Mouse (Mus musculus) hindbrain, embryonic 10.5 days (tissue): Measurements from ENCODE around the gene Dennd1b. TPM values are rescaled to one million over a fixed set of nuclear protein-coding genes. Genes with fewer than 3 reads are reported as not detected.

ENCODE experiments used
- DNase-seq: peaks from one replicate; pipeline ENCODE4 v3.0.0-alpha.2; 2017; ENCODE audit warnings: low spot score
- H3K27ac ChIP-seq: fragments of 300-500 bp; sonication (generic); 2 replicates; pipeline ENCODE4 v1.5.1; 2016; ENCODE audit warnings: mild to moderate bottlenecking, moderate library complexity
- H3K27me3 ChIP-seq: fragments of 300-500 bp; sonication (generic); 2 replicates; pipeline ENCODE4 v1.6.1; 2016; ENCODE audit warnings: mild to moderate bottlenecking; ENCODE audit not compliant: poor library complexity, insufficient read depth, severe bottlenecking
- H3K36me3 ChIP-seq: fragments of 300-500 bp; sonication (generic); 2 replicates; pipeline ENCODE4 v1.6.1; 2016; ENCODE audit warnings: mild to moderate bottlenecking, moderate library complexity
- H3K4me1 ChIP-seq: fragments of 300-500 bp; sonication (generic); replicated peaks from 2 replicates; pipeline ENCODE4 v1.6.1; 2016; ENCODE audit warnings: mild to moderate bottlenecking
- H3K4me3 ChIP-seq: fragments of 300-500 bp; sonication (generic); 2 replicates; pipeline ENCODE4 v1.5.1; 2016; ENCODE audit warnings: mild to moderate bottlenecking, moderate library complexity
- H3K9me3 ChIP-seq: fragments of 300-500 bp; sonication (generic); 2 replicates; pipeline ENCODE4 v1.6.1; 2016; ENCODE audit warnings: mild to moderate bottlenecking, moderate library complexity
- WGBS: fragments of 180-500 bp; shearing (Covaris S2); methylation state at CpG from one replicate; pipeline ENCODE4 v1.1.7; 2016; 5-methylcytosine and 5-hydroxymethylcytosine counted together
- polyA plus RNA-seq: library from polyadenylated mRNA; unstranded; fragments of >200 nt; fragmentation: Nextera tagmentation; extraction: Ambion mirVana; gene quantifications from 2 replicates; pipeline ENCODE4 v1.2.1, GENCODE M21; 2016

Gene Dennd1b
- polyA plus RNA-seq, 1 experiment from 2014 or later = 9.2 TPM

DNA sequence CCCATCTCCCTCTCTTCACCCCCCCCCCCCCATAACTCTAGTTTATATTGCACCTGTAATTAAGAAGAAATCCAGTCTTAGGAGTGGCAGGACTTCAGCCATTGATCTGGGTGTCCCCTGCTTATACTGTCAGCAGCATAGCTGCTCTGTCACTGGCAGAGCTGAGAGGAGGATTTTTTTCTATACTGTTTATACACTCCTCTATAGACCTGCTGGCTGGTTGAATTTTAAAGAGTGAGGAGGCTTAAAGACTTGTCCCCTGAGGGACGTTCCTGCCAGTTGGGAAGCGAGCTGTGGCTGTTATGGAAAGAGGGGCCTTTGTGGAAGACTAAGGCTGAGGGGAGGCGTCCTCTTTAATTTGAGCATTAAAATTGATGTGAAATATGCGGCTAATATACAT, 74.8 kb downstream of the Dennd1b start:
- H3K9me3 ChIP-seq = no peaks in the 10 kb centered on the region
- H3K4me3 ChIP-seq = no peak overlapping the region
- H3K4me1 ChIP-seq = peaks cover 23% of the 10 kb centered on the region
- DNase-seq = no peak
- no peaks in the 10 kb centered on the region for H3K27me3 ChIP-seq
- H3K27ac ChIP-seq = no peak overlapping the region
- H3K36me3 ChIP-seq = no peaks in the 10 kb centered on the region
- 23% methylated on average over 4 of the region's 4 CpGs for WGBS

DNA sequence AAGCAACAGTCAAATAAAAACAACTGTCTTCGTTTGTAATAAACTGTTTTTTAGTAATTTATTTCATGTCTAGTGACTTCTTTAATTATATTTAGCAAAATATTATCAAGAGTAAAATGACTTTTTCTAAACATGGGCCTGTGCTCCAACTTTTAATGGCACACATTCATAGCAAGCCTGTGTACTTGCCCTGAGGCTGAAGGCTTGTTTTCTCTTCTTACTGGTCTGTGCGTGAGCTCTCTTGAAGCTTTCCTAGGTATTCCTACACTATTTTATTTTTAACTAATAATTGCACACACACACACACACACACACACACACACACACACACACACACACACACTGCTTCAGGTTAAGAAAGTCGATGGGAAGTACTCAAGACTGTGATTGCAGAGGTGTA, 75.4 kb downstream of the Dennd1b start:
- no peak overlapping the region for H3K27ac ChIP-seq

DNA sequence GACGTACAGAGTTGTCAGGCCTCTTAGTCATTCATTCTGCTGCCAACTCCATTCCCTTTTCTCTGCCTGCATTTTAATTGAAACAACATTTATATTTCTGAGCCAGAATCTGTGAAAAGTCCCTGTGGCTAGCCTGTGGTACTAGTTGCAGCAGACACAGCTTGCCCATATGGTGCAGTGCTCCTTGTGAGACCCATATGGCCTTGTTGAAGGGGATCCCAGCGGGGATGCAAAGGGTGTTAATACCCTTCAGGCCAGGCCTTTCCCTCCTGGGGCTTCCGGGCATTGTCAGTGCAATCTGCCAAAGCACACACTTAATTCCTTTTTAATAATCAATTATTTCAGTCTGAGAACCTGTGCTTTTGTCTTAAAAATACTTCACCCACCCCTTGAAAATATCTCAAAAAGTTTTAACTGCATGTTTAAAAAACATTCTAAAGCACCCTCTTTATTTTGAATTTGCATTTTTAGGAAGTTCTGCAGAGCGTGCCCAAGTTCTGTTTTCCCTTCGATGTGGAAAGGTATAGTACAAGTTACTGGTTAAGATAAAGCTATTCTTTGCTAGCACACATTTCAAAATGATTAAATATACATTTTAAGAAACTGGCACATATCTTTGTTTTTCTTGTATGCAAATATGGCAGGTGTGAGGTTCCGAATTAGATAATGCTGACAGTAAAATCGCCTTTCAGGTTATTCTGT, 76.4 kb downstream of the Dennd1b start:
- H3K4me1 ChIP-seq = peaks cover 23% of the 10 kb centered on the region
- H3K27ac ChIP-seq = no peak overlapping the region
- DNase-seq = no peak
- WGBS = 55% methylated on average over 7 of the region's 7 CpGs
- H3K36me3 ChIP-seq = no peaks in the 10 kb centered on the region
- H3K4me3 ChIP-seq = no peak overlapping the region
- H3K27me3 ChIP-seq = no peaks in the 10 kb centered on the region
- no peaks in the 10 kb centered on the region for H3K9me3 ChIP-seq

More for the DNA sequence above, 75.4 kb downstream of the Dennd1b start:
- H3K36me3 ChIP-seq = no peaks in the 10 kb centered on the region
- H3K9me3 ChIP-seq = no peaks in the 10 kb centered on the region
- H3K27me3 ChIP-seq = no peaks in the 10 kb centered on the region
- H3K4me1 ChIP-seq = peaks cover 23% of the 10 kb centered on the region
- 75% methylated on average over 3 of the region's 3 CpGs for WGBS
- H3K4me3 ChIP-seq = no peak overlapping the region
- DNase-seq = no peak

DNA sequence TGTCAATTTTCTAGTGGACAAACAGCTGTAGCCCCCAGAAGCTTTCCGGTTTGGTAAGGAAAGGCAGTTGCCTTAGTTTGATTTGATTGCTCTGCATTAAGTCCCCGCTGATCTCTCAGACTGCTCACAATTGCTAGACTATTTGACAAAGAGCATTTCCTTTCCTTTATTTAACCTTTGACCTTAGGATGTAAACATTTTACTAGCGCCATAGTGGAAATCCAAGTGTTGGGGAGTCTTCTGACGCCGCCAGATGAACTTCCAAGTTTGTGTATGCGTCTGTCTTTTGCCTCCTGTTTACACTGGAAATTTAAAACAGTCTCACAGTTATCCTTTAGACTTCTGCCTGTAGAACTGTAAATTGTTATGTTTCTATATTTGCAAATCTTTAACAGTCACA, 85.8 kb downstream of the Dennd1b start:
- DNase-seq = no peak
- WGBS = 54% methylated on average over 6 of the region's 6 CpGs

DNA sequence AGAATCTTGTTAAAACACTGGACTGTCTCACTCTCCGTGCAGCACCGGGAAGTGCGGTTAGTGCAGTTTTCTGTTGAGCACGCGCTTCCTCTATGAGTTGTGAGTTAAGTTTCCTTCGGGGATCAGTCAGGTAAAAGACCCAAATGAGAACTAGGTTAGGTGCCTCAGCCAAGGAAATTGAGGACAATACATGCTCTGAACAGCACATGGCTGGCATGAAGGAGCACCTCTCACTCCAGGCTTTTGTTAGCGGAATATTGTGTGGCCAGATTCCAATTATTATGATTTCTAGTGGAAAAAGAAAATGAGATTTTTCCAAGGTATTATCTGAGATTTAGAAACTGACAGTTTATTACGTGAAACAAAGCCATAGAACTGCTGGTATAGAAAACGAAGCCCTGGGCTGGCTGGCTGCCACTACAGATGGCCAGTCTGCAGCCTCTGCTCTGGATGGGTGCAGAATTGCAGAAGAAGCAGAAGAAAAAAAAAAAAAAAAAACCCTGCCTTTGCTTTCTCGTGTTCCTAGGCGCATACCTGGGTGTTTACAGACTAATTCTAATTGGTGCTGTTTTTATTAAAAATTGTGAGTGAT, 86.7 kb downstream of the Dennd1b start:
- Histone ChIP-seq H3K36me3 (no peaks in the 10 kb centered on the region; the same call in 1 of the 2 replicates), H3K27ac (no peak overlapping the region), H3K9me3 (no peaks in the 10 kb centered on the region), H3K27me3 (no peaks in the 10 kb centered on the region), H3K4me3 (no peak overlapping the region), H3K4me1 (no peaks in the 10 kb centered on the region)
- no peak for DNase-seq
- WGBS = 86% methylated on average over 11 of the region's 11 CpGs

More for the DNA sequence above, 85.8 kb downstream of the Dennd1b start:
- Histone ChIP-seq H3K27me3 (no peaks in the 10 kb centered on the region), H3K27ac (no peak overlapping the region), H3K36me3 (no peaks in the 10 kb centered on the region), H3K4me1 (no peaks in the 10 kb centered on the region), H3K4me3 (no peak overlapping the region), H3K9me3 (no peaks in the 10 kb centered on the region)

DNA sequence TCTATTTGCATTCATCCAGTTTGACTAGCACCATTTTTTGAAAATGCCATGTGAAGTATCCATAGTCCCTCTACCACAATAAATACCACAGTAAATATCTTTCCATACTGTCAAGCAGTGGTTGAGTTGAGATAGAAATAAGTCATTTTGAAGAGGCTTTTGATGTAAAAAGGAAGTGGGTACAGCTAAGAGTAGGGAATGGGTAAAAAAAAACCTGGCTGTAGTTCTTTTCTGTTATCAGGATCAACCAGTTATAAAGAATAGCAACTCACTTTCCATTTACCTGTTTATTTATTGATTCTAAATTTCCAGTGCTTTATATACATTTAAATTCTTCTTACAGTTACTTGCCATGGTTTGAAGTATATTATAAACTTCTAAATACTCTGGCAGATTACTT, 89.8 kb downstream of the Dennd1b start:
- no peak for DNase-seq
- Histone ChIP-seq H3K36me3 (no peaks in the 10 kb centered on the region; the same call in 1 of the 2 replicates), H3K9me3 (no peaks in the 10 kb centered on the region)

DNA sequence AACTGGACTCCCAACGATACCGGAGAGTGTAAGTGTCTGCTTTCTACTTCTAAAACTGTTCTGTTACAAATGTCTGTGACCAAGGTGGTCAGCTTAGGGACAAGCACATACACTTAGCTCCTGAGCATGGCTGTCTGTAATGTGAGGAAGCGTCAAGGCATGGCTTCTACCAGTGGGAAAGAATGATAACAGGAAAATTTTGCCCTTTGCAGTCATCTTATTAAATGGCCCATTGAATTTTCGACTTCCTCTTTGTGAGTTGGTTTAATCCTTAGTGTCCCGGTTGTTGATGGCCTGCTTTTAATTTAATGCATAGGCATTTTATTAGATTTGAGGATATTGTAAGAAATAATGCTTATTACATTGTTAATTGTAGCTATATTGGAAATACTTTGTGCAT, 97.1 kb downstream of the Dennd1b start:
- H3K27ac ChIP-seq = no peak overlapping the region
- H3K36me3 ChIP-seq = no peaks in the 10 kb centered on the region
- H3K4me1 ChIP-seq = no peaks in the 10 kb centered on the region
- no peak for DNase-seq
- no peaks in the 10 kb centered on the region for H3K9me3 ChIP-seq
- WGBS = 93% methylated on average over 5 of the region's 5 CpGs
- H3K4me3 ChIP-seq = no peak overlapping the region
- H3K27me3 ChIP-seq = no peaks in the 10 kb centered on the region

More for the DNA sequence above, 89.8 kb downstream of the Dennd1b start:
- H3K4me1 ChIP-seq = no peaks in the 10 kb centered on the region
- no peak overlapping the region for H3K27ac ChIP-seq
- H3K4me3 ChIP-seq = no peak overlapping the region
- H3K27me3 ChIP-seq = no peaks in the 10 kb centered on the region

DNA sequence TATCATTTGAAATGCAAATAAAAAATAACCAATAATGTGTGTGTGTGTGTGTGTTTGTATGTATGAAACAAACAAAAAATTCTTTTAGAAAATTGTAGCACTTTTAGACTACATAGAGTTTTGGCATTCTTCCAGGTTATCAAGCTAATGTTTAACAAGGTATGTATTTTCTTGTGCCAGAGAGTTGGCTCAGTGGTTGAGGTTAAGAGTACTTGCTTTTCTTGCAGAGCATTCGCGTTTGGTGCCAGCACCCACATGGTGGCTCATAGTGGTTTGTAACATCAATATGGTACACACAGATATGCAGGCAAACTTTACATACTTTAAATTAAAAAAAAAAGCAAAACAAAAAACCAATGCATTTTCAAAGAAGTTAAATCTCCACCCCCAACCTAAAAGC, 101.5 kb downstream of the Dennd1b start:
- H3K9me3 ChIP-seq = no peaks in the 10 kb centered on the region
- DNase-seq = no peak
- H3K4me1 ChIP-seq = no peaks in the 10 kb centered on the region
- 92% methylated on average over 2 of the region's 2 CpGs for WGBS
- no peak overlapping the region for H3K4me3 ChIP-seq
- no peaks in the 10 kb centered on the region for H3K36me3 ChIP-seq
- no peaks in the 10 kb centered on the region for H3K27me3 ChIP-seq
- H3K27ac ChIP-seq = no peak overlapping the region

DNA sequence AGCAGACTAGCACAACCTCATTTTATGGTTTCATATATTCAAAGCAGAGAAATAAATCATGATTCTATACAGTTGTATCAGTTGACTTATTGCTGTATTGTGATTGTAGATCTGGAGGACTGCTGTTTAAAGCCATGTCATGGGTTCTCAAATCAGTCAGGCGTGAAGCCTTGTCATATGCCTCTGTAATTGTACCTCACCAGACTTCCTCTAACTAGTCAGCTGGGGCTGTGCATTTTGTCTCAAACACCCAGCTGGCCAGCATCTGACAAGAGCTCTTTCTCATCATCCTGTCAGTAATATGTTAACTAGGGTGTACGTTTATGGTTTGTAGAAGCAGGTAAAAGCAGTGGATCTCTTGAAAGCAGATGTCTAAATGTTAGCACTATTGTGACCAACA, 104.0 kb downstream of the Dennd1b start:
- no peaks in the 10 kb centered on the region for H3K36me3 ChIP-seq
- H3K4me1 ChIP-seq = no peaks in the 10 kb centered on the region
- no peaks in the 10 kb centered on the region for H3K9me3 ChIP-seq
- no peak overlapping the region for H3K4me3 ChIP-seq
- no peaks in the 10 kb centered on the region for H3K27me3 ChIP-seq
- WGBS = 68% methylated on average over 2 of the region's 2 CpGs
- DNase-seq = no peak
- H3K27ac ChIP-seq = no peak overlapping the region

DNA sequence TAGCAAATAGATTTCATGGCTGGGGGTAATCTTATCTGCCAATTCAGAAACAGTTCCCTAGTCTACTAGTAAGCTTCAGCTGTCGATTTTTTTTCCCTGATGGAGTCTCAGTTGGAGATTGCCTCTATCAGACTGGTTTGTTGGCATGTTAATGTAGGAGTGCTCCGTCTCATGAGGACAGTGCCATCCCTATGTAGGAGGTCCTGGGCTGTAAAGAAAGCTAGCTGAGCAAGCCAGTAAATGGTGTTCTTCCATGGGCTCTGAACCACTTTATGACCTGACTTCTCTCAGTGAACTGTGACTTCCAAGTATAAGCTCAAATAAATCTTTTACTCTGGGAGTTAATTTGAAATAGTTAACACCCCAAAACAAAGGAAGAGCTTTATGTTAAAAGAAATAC, 107.8 kb downstream of the Dennd1b start:
- no peaks in the 10 kb centered on the region for H3K4me1 ChIP-seq
- H3K36me3 ChIP-seq = no peaks in the 10 kb centered on the region
- no peaks in the 10 kb centered on the region for H3K9me3 ChIP-seq
- DNase-seq = no peak
- WGBS = 69% methylated on average over 2 of the region's 2 CpGs
- H3K4me3 ChIP-seq = no peak overlapping the region
- H3K27ac ChIP-seq = no peak overlapping the region
- no peaks in the 10 kb centered on the region for H3K27me3 ChIP-seq

DNA sequence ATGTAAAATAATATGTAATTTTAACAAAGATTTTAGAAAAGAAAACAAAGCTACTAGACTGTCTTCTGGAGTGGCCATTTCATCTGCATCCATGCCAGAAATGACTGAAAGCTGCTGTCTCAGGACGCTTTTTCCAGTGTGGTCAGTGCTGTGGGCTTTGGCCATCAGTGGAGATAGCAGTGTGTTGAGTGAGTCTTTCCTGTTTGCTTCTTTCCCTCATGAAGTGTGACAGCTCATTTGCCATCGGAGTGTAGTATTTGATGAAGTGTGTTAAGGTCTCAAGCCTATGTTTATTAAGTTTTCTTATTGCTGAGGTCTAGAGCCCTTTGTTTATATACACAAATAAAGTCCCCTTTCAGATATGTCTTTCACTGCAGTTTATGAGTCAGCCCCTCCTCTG, 112.4 kb downstream of the Dennd1b start:
- H3K4me1 ChIP-seq = no peaks in the 10 kb centered on the region
- no peaks in the 10 kb centered on the region for H3K9me3 ChIP-seq
- H3K4me3 ChIP-seq = no peak overlapping the region
- WGBS = 86% methylated on average over 2 of the region's 2 CpGs
- no peak overlapping the region for H3K27ac ChIP-seq
- no peak for DNase-seq
- H3K27me3 ChIP-seq = no peaks in the 10 kb centered on the region
- H3K36me3 ChIP-seq = no peaks in the 10 kb centered on the region

DNA sequence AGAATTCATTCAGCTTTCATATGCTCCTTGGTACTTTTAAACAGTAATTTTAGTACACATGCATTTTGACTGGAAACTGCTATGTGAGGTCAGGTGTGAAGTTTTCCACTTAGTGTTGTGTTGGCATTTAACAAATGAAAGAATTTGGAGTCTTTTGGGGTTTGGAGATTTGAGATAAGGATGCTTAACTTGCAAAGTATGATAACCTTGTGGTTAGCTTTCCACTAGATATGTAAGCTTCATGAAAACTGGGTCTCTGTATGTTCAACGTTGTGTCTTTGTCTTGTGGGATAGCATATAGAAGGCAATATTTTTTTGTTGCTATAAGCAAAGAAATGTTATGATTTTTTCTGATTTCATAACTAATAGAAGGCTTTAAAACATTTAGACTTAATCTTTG, 114.8 kb downstream of the Dennd1b start:
- H3K27me3 ChIP-seq = no peaks in the 10 kb centered on the region
- 87% methylated on average over 1 of the region's 1 CpGs for WGBS

DNA sequence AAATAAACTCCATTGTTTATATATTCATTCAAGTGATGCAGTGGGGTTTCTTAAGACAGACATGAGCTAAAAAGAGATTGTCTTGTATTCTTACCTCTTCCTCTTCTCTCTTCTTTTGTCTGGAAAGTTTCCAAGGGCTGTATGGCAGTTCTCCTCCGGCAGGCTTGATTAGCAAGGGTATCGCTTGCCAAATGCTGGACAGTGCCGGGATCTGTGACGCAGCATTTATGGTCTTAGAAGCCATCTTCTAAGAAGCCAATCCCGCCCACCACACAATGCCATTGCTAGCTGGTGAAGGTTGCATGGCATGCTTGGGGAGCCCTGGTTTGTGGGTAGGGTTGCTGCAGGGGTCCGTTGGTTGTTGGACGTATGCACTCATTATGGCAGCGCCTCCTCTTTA, 115.8 kb downstream of the Dennd1b start:
- no peak for DNase-seq
- Histone ChIP-seq H3K4me1 (no peaks in the 10 kb centered on the region), H3K36me3 (no peaks in the 10 kb centered on the region), H3K9me3 (no peaks in the 10 kb centered on the region), H3K27ac (no peak overlapping the region), H3K27me3 (no peaks in the 10 kb centered on the region), H3K4me3 (no peak overlapping the region)
- 90% methylated on average over 8 of the region's 8 CpGs for WGBS

More for the DNA sequence above, 114.8 kb downstream of the Dennd1b start:
- no peak for DNase-seq
- no peaks in the 10 kb centered on the region for H3K4me1 ChIP-seq
- H3K27ac ChIP-seq = no peak overlapping the region
- H3K36me3 ChIP-seq = no peaks in the 10 kb centered on the region
- H3K4me3 ChIP-seq = no peak overlapping the region
- no peaks in the 10 kb centered on the region for H3K9me3 ChIP-seq
